Comparison of ENCODE assay signal across 9 mouse cellular contexts in the genomic region with DNA sequence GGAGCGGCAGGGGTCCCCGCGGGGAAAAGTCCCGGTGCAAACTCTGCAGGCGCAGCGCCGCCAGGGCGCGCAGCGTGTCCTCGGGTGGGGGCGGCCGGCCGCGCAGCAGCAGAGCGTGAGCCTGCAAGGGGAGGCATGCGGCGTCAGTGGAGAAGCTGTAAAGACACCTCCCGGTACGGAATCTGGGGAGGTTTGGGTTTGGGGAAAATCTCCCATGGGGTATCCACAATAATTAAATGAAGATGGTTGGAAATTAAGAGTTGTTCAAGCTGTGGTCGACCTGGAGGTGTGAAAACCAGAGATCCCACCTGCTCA. TPM values are rescaled to one million over a fixed set of nuclear protein-coding genes. Genes with fewer than 3 reads are reported as not detected.
DNase-seq lines count a peak whose midpoint lies in the region; ATAC-seq and TF ChIP-seq lines count a peak whose summit lies in the region.
"Had no signal": no experiment of that assay in that cellular context is flagged by ENCODE, and none has a peak within 500 bp of the region (broad histone marks: within the 10 kb centered on the region; RNA-seq: fewer than 3 reads in every experiment).

No protein-coding gene starts in this region.

- peaks cover 54% of the 10 kb centered on the region for H3K27me3 ChIP-seq in intestine, embryonic 14.5 days (replicated peaks; ENCODE audit: control insufficient read depth, insufficient read depth, low read length)
- no peaks in the 10 kb centered on the region for H3K27me3 ChIP-seq in intestine, postnatal 0 days (replicated peaks; ENCODE audit: control insufficient read depth, insufficient read depth, low read length)
- H3K27me3 ChIP-seq in embryonic facial prominence, embryonic 13.5 days, result peaks cover 78% of the 10 kb centered on the region
- peaks cover 58% of the 10 kb centered on the region for H3K27me3 ChIP-seq in hindbrain, embryonic 16.5 days (replicated peaks; ENCODE audit: control insufficient read depth, insufficient read depth, low read length)
- peaks cover 71% of the 10 kb centered on the region for H3K27me3 ChIP-seq in midbrain, embryonic 15.5 days (replicated peaks)

- intact Hi-C loops in left cerebral cortex, postnatal 36 days (cut with DNase I), result no loop called here

- no peak overlapping the region for H3K27ac ChIP-seq in intestine, embryonic 14.5 days (ENCODE audit: low read depth)
- no peak overlapping the region for H3K27ac ChIP-seq in intestine, postnatal 0 days (ENCODE audit: low read depth, low read length)
- no peak overlapping the region for H3K27ac ChIP-seq in embryonic facial prominence, embryonic 13.5 days
- H3K27ac ChIP-seq in hindbrain, embryonic 16.5 days (ENCODE audit: low read depth, low read length), result no peak overlapping the region
- no peak overlapping the region for H3K27ac ChIP-seq in midbrain, embryonic 15.5 days

- no peak for ATAC-seq in intestine, embryonic 14.5 days (replicated peaks; ENCODE audit: low FRiP score, low TSS enrichment, low read depth)
- ATAC-seq in intestine, postnatal 0 days, result no peak
- ATAC-seq in embryonic facial prominence, embryonic 13.5 days (ENCODE audit: insufficient number of reproducible peaks, insufficient read depth, low FRiP score, low TSS enrichment, low read depth), result no peak
- no peak for ATAC-seq in hindbrain, embryonic 16.5 days
- no peak for ATAC-seq in midbrain, embryonic 15.5 days (replicated peaks)

- peak overlapping the region; percentile 30 for H3K4me2 ChIP-seq in intestine, embryonic 14.5 days (ENCODE audit: low read length)
- no peak overlapping the region for H3K4me2 ChIP-seq in intestine, postnatal 0 days (replicated peaks; ENCODE audit: low read depth)
- peak overlapping the region; percentile 70 for H3K4me2 ChIP-seq in embryonic facial prominence, embryonic 13.5 days
- peak overlapping the region; percentile 48 for H3K4me2 ChIP-seq in hindbrain, embryonic 16.5 days (ENCODE audit: low read length)
- H3K4me2 ChIP-seq in midbrain, embryonic 15.5 days, result peak overlapping the region; percentile 38

- no peaks in the 10 kb centered on the region for H3K9me3 ChIP-seq in intestine, embryonic 14.5 days (ENCODE audit: control insufficient read depth, low read length)
- no peaks in the 10 kb centered on the region for H3K9me3 ChIP-seq in intestine, postnatal 0 days (ENCODE audit: control insufficient read depth)
- H3K9me3 ChIP-seq in embryonic facial prominence, embryonic 13.5 days, result no peaks in the 10 kb centered on the region
- no peaks in the 10 kb centered on the region for H3K9me3 ChIP-seq in hindbrain, embryonic 16.5 days (ENCODE audit: control insufficient read depth, low read length)
- no peaks in the 10 kb centered on the region for H3K9me3 ChIP-seq in midbrain, embryonic 15.5 days

- H3K4me1 ChIP-seq in intestine, embryonic 14.5 days (replicated peaks; ENCODE audit: control insufficient read depth, insufficient read depth, low read length), result peaks cover 5% of the 10 kb centered on the region
- peaks cover 9% of the 10 kb centered on the region; the same call in 1 of the 2 replicates for H3K4me1 ChIP-seq in intestine, postnatal 0 days (replicated peaks; ENCODE audit: control insufficient read depth, insufficient read depth, low read length)
- H3K4me1 ChIP-seq in embryonic facial prominence, embryonic 13.5 days, result peaks cover 39% of the 10 kb centered on the region
- H3K4me1 ChIP-seq in hindbrain, embryonic 16.5 days (ENCODE audit: control insufficient read depth, insufficient read depth, low read depth, low read length), result peaks cover 9% of the 10 kb centered on the region
- peaks cover 18% of the 10 kb centered on the region for H3K4me1 ChIP-seq in midbrain, embryonic 15.5 days

- no peak overlapping the region for H3K4me3 ChIP-seq in intestine, embryonic 14.5 days (ENCODE audit: low read depth, low read length)
- no peak overlapping the region for H3K4me3 ChIP-seq in intestine, postnatal 0 days (ENCODE audit: low read depth, low read length)
- H3K4me3 ChIP-seq in embryonic facial prominence, embryonic 13.5 days, result peak overlapping the region; percentile 42
- H3K4me3 ChIP-seq in hindbrain, embryonic 16.5 days (ENCODE audit: low read length), result peak overlapping the region; percentile 27
- peak overlapping the region; percentile 14 for H3K4me3 ChIP-seq in midbrain, embryonic 15.5 days
- H3K4me3 ChIP-seq: heart, adult 2 months had no signal

- WGBS in intestine, embryonic 14.5 days, result 25% methylated on average over 21 of the region's 21 CpGs
- WGBS in intestine, postnatal 0 days, result 62% methylated on average over 21 of the region's 21 CpGs
- 5% methylated on average over 21 of the region's 21 CpGs for WGBS in embryonic facial prominence, embryonic 13.5 days
- 18% methylated on average over 21 of the region's 21 CpGs for WGBS in hindbrain, embryonic 16.5 days
- 6% methylated on average over 21 of the region's 21 CpGs for WGBS in midbrain, embryonic 15.5 days

- no peak for TF ChIP-seq CTCF in intestine, postnatal 0 days (IDR thresholded peaks at IDR 0.05; ENCODE audit: low read depth)

- DNase-seq in intestine, embryonic 14.5 days (ENCODE audit: low spot score), result no peak
- DNase-seq in frontal cortex, postnatal 36 days (ENCODE audit: low spot score in 2 of 2), result no peak
- DNase-seq in left cerebral cortex, postnatal 36 days (ENCODE audit: low spot score in 2 of 2), result no peak
- no peak for DNase-seq in layer of hippocampus, adult 9-10 months (ENCODE audit: low spot score)

- H3K36me3 ChIP-seq in intestine, embryonic 14.5 days (ENCODE audit: control insufficient read depth, insufficient read depth, low read length), result peaks cover 64% of the 10 kb centered on the region
- H3K36me3 ChIP-seq in intestine, postnatal 0 days (ENCODE audit: control insufficient read depth, insufficient read depth), result peaks cover 67% of the 10 kb centered on the region
- peaks cover 53% of the 10 kb centered on the region for H3K36me3 ChIP-seq in embryonic facial prominence, embryonic 13.5 days
- peaks cover 16% of the 10 kb centered on the region for H3K36me3 ChIP-seq in hindbrain, embryonic 16.5 days (ENCODE audit: control insufficient read depth, insufficient read depth, low read length)
- peaks cover 16% of the 10 kb centered on the region; the same call in 1 of the 2 replicates for H3K36me3 ChIP-seq in midbrain, embryonic 15.5 days (replicated peaks)

- no peak overlapping the region for H3K9ac ChIP-seq in intestine, embryonic 14.5 days (ENCODE audit: low read length)
- H3K9ac ChIP-seq in intestine, postnatal 0 days (ENCODE audit: low read depth, low read length), result no peak overlapping the region
- peak overlapping the region; percentile 68 for H3K9ac ChIP-seq in embryonic facial prominence, embryonic 13.5 days
- peak overlapping the region; percentile 50 for H3K9ac ChIP-seq in hindbrain, embryonic 16.5 days (ENCODE audit: low read depth, low read length)
- no peak overlapping the region; the same call in 1 of the 2 replicates for H3K9ac ChIP-seq in midbrain, embryonic 15.5 days

RNA-seq across cellular contexts. Expression of gene Cntnap1, which starts 6.0 kb away (rescaled TPM):
- polyA plus RNA-seq in intestine, embryonic 14.5 days (2014; fragmentation: Nextera tagmentation; extraction: Ambion mirVana), result 1.2 and 1.4 TPM in 2 replicates
- 5.2 and 6.0 TPM in 2 replicates for polyA plus RNA-seq in intestine, postnatal 0 days (2015; fragmentation: Nextera tagmentation; extraction: Ambion mirVana)
- 0.50 and 1.2 TPM in 2 replicates for polyA plus RNA-seq in embryonic facial prominence, embryonic 13.5 days (2015; fragmentation: Nextera tagmentation; extraction: Ambion mirVana)
- polyA plus RNA-seq in hindbrain, embryonic 16.5 days (2015; fragmentation: Nextera tagmentation; extraction: Ambion mirVana), result 8.7 and 11.2 TPM in 2 replicates
- 3.4 and 3.8 TPM in 2 replicates for polyA plus RNA-seq in midbrain, embryonic 15.5 days (2015; fragmentation: Nextera tagmentation; extraction: Ambion mirVana)
- total RNA-seq in left cerebral cortex, postnatal 36 days (2021), result 100 to 1,000 TPM; 167 to 172 TPM

RNA-seq across cellular contexts. Expression of gene Plekhh3, which starts 6.8 kb away (rescaled TPM):
- polyA plus RNA-seq in intestine, embryonic 14.5 days (2014; fragmentation: Nextera tagmentation; extraction: Ambion mirVana), result 12.8 and 13.8 TPM in 2 replicates
- polyA plus RNA-seq in intestine, postnatal 0 days (2015; fragmentation: Nextera tagmentation; extraction: Ambion mirVana), result 7.7 and 7.8 TPM in 2 replicates
- 9.7 and 10.2 TPM in 2 replicates for polyA plus RNA-seq in embryonic facial prominence, embryonic 13.5 days (2015; fragmentation: Nextera tagmentation; extraction: Ambion mirVana)
- 9.3 and 9.5 TPM in 2 replicates for polyA plus RNA-seq in hindbrain, embryonic 16.5 days (2015; fragmentation: Nextera tagmentation; extraction: Ambion mirVana)
- 8.5 and 9.9 TPM in 2 replicates for polyA plus RNA-seq in midbrain, embryonic 15.5 days (2015; fragmentation: Nextera tagmentation; extraction: Ambion mirVana)
- total RNA-seq in left cerebral cortex, postnatal 36 days (2021), result 10 to 100 TPM; 12.3 TPM

RNA-seq across cellular contexts. Expression of gene Tubg2, which starts 8.6 kb away (rescaled TPM):
- polyA plus RNA-seq in intestine, embryonic 14.5 days (2014; fragmentation: Nextera tagmentation; extraction: Ambion mirVana), result 5.8 and 7.4 TPM in 2 replicates
- polyA plus RNA-seq in intestine, postnatal 0 days (2015; fragmentation: Nextera tagmentation; extraction: Ambion mirVana), result 2.5 and 2.8 TPM in 2 replicates
- polyA plus RNA-seq in embryonic facial prominence, embryonic 13.5 days (2015; fragmentation: Nextera tagmentation; extraction: Ambion mirVana), result 12.6 and 12.9 TPM in 2 replicates
- polyA plus RNA-seq in hindbrain, embryonic 16.5 days (2015; fragmentation: Nextera tagmentation; extraction: Ambion mirVana), result 56.9 and 60.3 TPM in 2 replicates
- 60.8 and 62.7 TPM in 2 replicates for polyA plus RNA-seq in midbrain, embryonic 15.5 days (2015; fragmentation: Nextera tagmentation; extraction: Ambion mirVana)
- total RNA-seq in left cerebral cortex, postnatal 36 days (2021), result 10 to 100 TPM; 49.7 to 62.4 TPM

RNA-seq across cellular contexts. Expression of gene Ccr10, which starts 10.9 kb away (rescaled TPM):
- 0.23 TPM in 1 of 2 replicates, not detected in the other for polyA plus RNA-seq in intestine, embryonic 14.5 days (2014; fragmentation: Nextera tagmentation; extraction: Ambion mirVana)
- polyA plus RNA-seq in intestine, postnatal 0 days (2015; fragmentation: Nextera tagmentation; extraction: Ambion mirVana), result 0.13 and 0.22 TPM in 2 replicates
- polyA plus RNA-seq in embryonic facial prominence, embryonic 13.5 days (2015; fragmentation: Nextera tagmentation; extraction: Ambion mirVana), result 0.15 and 0.27 TPM in 2 replicates
- polyA plus RNA-seq in hindbrain, embryonic 16.5 days (2015; fragmentation: Nextera tagmentation; extraction: Ambion mirVana), result 0.32 and 0.60 TPM in 2 replicates
- polyA plus RNA-seq in midbrain, embryonic 15.5 days (2015; fragmentation: Nextera tagmentation; extraction: Ambion mirVana), result 0.31 and 0.36 TPM in 2 replicates
- total RNA-seq in left cerebral cortex, postnatal 36 days (2021), result under 1 TPM in 1 of 2 experiments, not detected in 1; 0.37 TPM
- total RNA-seq: heart, adult 2 months had no signal

RNA-seq across cellular contexts. Expression of gene Tubg1, which starts 44.6 kb away (rescaled TPM):
- polyA plus RNA-seq in intestine, embryonic 14.5 days (2014; fragmentation: Nextera tagmentation; extraction: Ambion mirVana), result 71.2 and 73.8 TPM in 2 replicates
- polyA plus RNA-seq in intestine, postnatal 0 days (2015; fragmentation: Nextera tagmentation; extraction: Ambion mirVana), result 20.0 and 20.6 TPM in 2 replicates
- 69.7 and 77.2 TPM in 2 replicates for polyA plus RNA-seq in embryonic facial prominence, embryonic 13.5 days (2015; fragmentation: Nextera tagmentation; extraction: Ambion mirVana)
- 79.6 and 80.2 TPM in 2 replicates for polyA plus RNA-seq in hindbrain, embryonic 16.5 days (2015; fragmentation: Nextera tagmentation; extraction: Ambion mirVana)
- polyA plus RNA-seq in midbrain, embryonic 15.5 days (2015; fragmentation: Nextera tagmentation; extraction: Ambion mirVana), result 76.1 and 84.7 TPM in 2 replicates
- 10 to 100 TPM; 45.7 to 49.2 TPM for total RNA-seq in left cerebral cortex, postnatal 36 days (2021)

Comparison
In these comparisons a context has a peak if more than half of its experiments do, and no peak if none do; other contexts are left out.
1. H3K4me3 ChIP-seq: peak in embryonic facial prominence, embryonic 13.5 days (single experiment), hindbrain, embryonic 16.5 days (single experiment) and midbrain, embryonic 15.5 days (single experiment); none in intestine, embryonic 14.5 days (single experiment) and intestine, postnatal 0 days (single experiment).
2. H3K9ac ChIP-seq: peak in embryonic facial prominence, embryonic 13.5 days (single experiment) and hindbrain, embryonic 16.5 days (single experiment); none in intestine, embryonic 14.5 days (single experiment), intestine, postnatal 0 days (single experiment) and midbrain, embryonic 15.5 days (single experiment).